Mouse (Mus musculus): ENCODE data around the gene Rnf227.
A peak's percentile ranks its signal among the peaks of the same experiment; 100 is the strongest.

Gene Rnf227

DNA sequence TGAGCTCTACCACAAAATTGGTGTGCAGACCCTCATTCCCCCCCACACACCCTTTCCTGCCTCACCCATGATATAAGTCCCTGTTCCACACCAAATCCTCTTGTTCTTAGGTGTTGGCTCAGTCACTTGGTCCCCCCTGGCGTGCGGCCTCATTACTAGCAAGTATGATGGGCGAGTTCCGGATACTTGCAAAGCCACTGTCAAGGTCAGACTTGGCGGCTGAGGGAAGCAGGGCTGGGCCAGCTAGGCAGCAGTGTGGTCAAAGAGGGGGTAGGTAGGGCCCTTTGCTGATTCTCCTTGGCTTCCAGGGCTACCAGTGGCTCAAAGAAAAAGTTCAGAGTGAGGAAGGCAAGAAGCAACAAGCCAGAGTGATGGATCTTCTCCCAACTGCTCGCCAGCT is 9.1 kb upstream of the Rnf227 start:
- DNase-seq (ENCODE audit: low read depth), result peak; percentile 10

DNA sequence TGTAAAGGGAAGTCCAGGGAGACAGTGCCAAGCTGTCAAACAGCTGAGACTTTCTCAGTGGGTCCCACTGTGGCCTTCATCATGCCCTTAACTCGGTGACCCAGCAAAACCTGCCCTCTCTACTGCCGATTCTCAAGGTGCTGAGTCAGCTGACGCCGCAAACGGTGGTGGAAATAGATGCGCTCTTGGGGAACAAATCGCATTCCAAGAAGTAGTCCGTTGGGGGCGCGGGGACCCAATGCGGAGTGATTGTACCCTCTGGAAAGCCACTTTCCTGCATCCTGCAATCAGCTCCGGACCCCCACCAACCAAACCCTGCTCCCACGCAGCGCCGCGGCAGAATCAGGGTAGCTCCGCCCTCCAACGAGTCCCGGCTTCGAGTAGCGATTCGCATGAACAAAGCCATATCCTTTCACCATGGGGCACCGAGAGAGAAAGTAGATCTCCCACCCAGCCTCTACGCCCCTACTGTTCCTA is 8.3 kb upstream of the Rnf227 start:
- peak; percentile 81 for DNase-seq (ENCODE audit: low read depth)

DNA sequence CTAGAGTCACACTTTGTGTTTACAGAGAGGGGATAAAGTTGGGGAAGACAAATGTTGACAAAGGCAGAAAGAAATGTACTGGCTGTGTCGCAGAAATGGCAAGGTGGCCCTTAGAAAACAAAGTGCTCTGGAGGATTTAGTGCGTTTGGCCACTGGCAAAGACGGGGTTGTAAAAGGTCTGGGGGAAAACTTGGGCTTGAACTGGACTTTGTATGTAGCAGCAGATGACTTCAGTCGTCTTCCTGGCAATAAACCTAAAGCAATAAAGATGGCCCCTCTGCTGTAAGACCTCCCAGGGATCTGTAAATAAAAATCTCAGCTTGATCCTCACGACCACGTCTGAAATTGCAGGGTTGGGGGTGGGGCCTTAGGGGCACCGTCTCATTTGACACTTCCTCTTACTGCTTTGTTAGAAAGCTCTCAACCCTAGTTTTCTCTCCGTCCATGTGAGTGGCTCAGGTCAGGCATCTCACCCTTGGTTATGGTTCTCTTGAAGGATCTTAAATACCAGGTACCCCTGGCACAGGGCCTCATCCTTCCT is 7.5 kb upstream of the Rnf227 start:
- DNase-seq (ENCODE audit: low read depth), result no peak

DNA sequence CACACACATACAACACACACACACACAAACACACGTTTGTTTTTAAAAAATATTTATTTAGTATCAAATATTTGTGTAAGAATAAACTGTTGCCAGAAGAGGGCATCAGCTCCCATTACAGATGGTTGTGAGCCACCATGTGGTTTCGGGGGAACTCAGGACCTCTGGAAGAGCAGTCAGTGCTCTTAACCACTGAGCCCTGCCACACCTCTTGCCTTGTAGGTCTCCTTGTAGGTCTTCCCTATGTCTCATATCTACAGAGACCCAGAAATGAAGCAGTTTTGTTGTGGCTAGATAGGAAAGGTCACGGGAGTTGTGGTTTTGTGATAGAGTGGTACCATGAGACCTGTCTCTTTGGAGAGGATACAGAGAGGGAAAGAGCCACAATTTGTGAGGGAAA is 6.3 kb upstream of the Rnf227 start:
- peak; percentile 45 for DNase-seq (ENCODE audit: low read depth)

DNA sequence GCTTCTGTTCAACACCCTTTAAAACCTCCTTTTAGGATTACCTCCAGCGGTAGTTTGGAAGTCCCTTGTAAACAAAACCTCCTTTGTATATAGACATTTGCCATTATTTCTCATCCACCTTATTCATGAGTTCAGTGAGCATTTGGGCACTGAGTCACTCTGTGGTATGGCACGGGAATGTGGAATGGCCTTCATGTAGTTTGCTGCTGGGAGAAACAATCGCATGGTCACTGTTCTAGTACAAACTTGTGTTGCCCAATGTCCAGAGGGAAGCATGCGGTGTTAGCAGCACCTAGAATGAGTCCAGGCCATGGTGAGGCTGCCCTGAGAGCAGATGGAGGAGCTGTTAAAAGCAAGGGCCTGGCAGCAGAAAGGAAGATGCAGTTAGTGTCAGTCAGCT is 5.5 kb upstream of the Rnf227 start:
- no peak for DNase-seq (ENCODE audit: low read depth)

DNA sequence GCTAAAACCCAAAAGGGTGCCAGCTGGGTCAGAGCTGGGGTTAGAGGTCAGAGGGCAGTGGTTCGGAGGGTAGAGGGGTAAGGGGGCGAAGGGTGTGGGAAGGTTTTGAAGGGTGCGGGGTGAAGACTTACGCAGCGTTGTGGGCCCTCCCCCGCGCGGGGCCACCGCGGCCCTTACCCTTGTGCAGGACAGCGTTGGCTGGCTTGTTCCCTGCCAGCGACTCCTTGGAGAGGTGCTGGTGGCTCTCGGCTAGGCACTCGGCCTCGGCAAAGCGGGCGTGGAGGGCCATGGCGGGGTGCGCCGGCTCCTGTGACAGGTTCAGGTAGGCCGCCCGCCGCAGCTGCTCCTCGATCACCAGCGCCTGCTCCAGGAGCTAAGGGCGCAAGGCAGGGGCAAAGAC is 6.2 kb downstream of the Rnf227 start:
- no peak for DNase-seq (ENCODE audit: low read depth)

DNA sequence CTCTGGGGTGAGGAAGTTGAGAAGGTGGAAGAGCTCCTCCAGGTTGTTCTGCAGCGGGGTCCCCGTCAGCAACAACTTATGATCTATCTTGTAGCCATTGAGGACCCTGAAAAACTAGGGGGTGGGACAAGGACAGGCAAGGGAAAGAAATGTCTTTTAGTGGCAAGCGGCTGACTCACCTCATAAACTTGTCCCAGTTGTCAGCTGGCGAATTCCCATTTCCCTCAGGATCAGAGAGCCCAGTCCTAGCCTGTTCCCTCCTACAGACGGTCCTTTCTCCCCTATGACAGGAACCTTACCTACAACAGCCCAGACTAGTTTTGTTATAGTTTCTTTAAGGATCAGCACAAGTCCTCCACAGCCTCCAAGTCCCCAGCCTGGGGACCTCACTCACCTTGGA is 16.3 kb downstream of the Rnf227 start:
- no peak for DNase-seq (ENCODE audit: low read depth)

DNA sequence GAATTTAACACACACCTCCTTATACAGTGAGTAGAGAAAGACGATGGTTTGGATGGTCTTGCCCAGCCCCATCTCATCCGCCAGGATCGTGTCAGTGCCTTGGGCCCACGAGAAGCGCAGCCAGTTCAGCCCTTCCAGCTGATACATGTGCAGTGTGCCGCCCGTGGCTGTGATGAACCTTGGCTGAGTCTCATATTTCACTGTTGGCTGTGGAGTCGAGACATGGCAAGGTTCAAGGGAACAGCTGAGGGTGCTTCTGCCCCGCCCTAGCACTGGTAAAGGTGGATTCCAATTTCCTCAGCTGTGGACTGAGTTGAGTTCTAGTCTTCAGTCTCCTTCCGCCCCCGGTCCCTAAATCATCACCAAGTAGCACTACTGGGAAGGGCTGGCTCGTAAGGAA is 17.4 kb downstream of the Rnf227 start:
- DNase-seq (ENCODE audit: low read depth), result no peak

DNA sequence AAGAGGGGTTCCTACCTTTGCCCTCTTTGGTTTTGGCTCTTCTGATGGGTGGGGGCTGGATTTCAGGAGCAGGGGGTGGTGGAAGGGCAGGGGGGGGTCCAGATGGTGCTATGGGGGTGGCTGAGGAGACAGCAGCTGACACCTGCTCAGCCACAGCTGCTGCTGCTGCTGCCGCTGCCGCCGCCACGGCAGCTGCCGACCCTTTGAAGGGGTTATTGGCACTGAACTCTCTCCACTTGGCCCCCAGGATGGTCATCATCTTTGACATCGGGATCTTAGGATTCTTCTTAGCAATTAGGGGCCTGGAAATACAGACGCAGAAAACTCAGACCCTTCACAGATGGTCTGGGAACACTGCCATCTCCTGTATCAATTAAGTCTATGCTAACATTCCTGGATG is 21.8 kb downstream of the Rnf227 start:
- DNase-seq (ENCODE audit: low read depth), result no peak

DNA sequence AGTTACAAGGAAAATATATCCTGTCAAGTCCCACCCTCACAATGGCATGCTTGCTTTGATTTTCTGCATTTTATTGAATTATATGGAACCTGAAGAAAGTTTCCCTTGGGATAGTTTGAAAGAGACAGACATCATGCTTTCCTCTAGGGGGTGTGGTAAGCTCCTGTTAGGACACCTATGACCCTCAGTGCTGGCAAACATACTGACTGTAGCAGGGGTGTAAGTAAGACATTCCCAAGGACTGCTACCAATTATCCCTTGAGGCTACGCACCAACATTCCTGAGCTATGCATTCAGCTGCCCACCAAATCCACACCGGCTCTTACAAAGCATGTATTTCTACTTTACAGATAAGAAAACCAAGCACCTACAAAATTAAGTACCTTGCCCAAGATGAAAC is 22.2 kb downstream of the Rnf227 start:
- no peak for DNase-seq (ENCODE audit: low read depth)

DNA sequence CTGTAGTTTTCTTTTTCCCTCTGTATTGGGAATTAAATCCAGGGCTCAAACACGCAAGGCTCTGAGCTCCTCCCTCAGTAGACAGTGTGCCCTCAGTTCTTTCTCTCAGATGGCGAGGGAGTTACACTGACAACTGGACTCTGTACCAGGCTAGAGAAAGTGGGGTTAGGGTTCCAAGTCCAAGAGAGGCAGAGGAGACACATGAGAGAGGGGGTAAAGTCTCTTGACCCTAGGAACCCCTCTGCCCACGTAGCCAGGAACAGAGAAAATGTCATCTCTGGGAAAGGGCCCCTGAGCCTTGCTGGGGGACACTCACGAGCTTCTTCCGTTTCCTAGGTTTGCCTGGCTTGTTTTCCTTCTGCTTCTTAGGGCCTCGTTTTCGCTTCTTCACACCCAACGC is 24.1 kb downstream of the Rnf227 start:
- no peak for DNase-seq (ENCODE audit: low read depth)

DNA sequence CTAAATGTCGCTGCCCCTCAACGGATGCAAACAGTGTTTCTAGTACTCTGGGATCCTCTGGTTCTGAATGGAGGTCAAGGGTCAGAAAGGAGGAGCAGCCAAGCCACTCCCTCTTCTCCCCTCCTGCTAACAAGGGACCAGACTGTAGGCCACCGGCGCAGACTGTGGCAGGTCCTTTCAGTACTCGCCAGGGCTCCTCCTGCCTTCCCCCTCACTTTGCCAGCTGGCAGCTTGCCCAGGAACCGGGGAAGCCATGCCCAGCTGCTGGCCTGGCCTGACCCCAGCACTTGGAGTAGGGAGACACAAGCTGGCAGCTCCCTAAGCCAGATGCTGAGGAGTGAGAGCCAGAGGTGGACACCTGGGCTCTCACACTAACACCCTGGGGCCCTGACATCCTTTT is 24.6 kb downstream of the Rnf227 start:
- DNase-seq (ENCODE audit: low read depth), result peak; percentile 31

DNA sequence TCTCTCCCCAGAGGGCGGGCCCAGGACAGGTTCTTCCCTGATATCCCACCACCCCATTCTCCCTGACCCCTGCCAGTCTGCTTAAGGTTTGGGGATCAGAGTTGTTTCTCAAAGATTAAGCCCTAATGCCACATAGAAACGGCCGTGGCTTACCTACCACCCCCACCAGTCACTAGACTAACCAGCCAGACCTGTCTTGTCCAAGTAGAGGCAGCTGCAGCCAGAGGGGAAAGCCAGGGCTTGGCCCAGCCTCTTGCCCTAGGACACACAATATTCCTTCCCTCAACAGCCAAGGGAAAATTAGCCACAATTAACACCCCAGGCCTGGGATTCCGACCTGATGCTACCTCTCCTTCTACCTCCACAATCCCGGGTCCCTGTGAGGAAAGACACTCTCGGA is 25.5 kb downstream of the Rnf227 start:
- peak; percentile 37 for DNase-seq (ENCODE audit: low read depth)

DNA sequence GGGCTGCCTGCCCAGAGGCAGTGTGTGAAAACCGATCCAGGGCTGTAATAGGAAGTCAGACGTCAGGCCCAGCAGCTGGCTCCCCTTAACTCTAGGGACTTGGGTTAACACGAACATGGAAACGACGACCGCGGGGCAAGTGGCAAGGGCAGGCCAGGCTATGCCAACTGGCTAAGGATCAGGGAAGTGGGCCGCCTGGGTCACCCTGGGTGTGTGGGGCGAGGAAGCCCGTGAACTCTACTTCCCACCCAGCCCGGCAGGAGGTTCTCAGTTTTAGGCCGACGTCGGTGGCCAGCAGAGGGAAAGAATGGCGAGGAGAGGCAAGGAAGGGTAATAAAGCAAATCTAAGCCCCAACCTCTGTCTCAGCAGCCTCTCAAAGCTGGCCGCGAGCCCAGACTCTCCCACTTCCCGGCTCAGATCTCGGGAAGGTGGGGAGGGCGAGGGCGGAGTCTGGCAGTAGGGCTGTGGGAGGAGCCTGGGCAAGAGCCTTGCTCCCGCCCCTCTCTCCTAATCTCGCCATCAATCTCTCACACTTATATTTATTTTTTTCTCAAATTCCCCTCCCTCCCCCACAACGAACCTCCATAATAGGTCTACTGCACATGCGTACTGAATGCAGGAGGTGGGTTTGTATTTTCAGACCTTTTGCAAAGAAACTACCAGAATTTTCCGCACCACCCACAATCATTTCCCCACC is 26.0 kb downstream of the Rnf227 start:
- peak; percentile 97 for DNase-seq (ENCODE audit: low read depth)

DNA sequence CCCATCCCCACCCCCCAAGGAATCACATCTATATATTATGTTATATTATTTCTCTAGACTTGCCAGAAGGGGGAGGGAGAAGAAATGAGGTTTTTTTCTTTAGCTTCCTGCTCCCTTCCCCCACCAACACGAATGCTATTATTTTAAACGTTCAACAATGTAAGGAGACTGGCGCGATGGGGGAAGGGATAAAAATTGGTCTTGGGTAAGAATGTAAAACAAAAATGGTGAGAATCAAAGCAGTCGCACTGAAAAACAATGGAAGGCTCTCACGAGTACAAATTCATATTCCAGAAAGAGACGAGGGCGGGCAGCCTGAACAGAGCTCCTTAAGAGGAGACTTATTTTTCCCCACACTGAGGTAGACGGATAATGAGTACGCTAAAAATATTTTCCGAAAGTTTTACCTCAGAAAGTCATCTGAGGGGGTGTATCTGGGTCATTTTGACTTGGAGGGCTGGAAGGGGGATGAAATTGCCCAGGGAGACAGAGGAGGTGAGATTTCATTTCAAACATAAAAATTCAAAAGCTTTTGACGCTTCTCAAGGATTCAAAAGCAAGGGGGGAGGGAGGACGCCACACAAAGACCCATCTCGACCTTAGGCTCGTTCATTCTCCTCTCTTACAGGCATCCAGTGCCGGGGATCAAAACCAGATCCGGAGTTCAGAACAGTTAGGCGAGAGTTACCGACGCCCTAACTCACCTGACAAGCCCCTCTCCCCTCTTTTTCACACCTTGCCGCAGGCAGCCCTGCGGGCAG is 26.8 kb downstream of the Rnf227 start:
- no peak for DNase-seq (ENCODE audit: low read depth)

DNA sequence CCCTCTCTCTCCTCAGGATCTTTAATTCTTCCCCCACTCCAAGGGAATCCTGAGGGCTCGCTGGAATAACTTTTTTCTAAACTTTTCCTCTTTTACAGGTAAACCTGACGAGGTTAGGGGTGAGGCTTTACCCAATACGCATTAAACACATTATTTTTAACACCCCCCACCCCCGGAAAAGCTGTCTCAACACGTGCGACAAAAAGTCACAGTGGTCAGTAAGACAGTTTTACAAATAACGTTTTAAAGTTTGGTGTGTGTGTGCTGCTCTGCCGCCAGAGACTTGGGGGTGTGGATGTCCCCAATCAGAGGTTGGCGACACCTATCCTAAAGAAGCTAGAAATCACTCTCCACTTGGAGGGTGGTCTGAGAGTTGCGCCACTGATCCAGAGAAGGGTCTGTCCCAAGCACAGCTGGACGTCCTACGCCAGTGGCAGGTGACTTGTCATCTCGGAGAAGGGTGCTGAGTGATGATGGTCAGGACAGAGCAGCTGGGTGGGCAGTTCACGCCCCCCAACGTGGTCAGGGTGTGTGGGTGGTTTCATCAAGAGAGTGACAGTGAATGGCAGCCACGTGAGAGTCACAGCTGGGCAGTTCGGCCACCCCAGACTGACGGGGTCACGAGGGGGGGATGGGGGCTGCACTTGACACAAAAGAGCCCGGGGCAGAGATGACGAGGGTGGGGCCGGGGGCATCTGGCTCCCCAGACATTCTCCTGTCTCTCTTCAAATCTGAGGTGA is 27.5 kb downstream of the Rnf227 start:
- DNase-seq (ENCODE audit: low read depth), result peak; percentile 49

DNA sequence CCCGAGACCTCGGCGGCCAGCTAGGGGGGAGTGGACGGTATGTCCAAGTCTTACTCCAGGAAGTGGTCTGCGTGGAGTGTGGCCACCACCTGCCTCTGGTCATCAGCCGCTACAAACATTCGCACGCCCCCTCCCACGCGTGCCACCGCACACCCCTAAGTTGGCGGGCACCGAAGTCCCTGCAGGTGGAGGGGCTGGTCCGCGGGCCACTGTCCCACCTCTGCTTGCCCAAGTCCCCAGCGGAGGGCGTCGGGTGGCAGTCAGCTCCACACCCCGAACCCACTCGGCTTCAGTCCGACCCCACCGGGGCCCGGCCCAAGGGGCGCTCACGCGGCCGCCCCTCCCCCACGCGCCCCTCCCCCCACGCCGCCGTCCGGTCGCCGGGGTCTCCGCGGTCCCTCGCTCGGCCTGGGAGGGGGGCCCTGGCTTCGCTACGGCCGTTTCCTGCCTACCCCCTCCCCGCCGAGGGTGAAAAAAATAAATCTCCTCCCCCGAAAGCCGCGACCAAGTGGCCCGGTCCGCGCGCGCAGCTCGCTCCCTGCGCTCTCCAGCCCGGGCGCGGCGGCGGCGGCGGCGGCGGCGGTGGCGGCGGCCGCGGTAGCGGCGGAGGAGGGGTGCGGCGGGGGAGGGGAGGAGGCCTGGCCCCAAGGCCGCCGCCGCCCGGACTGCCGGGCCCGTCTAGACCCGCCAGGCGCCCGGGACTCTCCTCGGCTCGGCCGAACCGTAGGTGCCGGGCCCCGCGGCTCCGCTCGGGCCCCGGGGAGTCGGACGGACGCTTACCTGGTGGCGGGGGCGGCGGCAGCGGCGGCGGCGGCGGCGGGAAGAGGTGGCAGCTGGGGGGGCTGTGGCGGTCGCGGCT is 28.3 kb downstream of the Rnf227 start:
- peak; percentile 57 for DNase-seq (ENCODE audit: low read depth)

DNA sequence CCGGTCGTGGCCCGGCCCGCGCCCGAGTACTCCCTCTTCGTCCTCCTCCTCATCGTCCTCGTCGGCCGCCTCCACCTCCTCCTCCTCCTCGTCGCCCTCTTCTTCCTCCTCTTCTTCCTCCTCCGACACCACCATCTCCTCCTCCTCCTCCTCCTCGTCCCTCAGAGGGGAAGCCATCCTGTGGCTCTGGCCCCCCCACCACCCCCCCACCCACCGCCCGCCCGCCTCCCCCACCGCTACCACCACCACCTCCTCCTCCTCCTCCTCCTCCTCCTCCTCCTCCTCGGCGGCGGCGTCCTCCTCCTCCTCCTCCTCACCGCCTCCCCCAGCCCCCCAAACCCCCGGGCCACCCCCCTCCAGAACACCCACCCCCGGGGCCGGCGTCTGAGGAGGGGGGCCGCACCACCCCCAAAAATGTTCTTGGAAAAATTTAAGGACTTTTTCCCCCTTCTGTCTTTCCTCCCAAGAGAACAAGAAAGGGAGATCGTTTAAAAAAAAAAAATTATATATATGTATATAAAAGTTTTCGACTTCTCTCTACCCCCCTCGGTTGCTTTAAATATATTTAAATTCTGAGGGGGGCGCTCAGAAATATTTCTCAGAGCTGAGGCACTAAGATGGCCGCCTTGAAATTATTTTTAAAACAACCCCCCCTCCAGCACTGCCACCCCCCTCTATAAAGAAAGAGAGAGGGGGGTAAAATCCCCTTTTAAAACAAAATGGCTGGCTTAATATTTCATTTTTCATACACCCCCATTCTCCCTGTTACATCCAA is 29.1 kb downstream of the Rnf227 start, which contains the start of gene Chd3:
Gene Chd3, minus strand, starts transcription at position 192 of the 775 bp plus-strand sequence.
- DNase-seq (ENCODE audit: low read depth), result no peak

DNA sequence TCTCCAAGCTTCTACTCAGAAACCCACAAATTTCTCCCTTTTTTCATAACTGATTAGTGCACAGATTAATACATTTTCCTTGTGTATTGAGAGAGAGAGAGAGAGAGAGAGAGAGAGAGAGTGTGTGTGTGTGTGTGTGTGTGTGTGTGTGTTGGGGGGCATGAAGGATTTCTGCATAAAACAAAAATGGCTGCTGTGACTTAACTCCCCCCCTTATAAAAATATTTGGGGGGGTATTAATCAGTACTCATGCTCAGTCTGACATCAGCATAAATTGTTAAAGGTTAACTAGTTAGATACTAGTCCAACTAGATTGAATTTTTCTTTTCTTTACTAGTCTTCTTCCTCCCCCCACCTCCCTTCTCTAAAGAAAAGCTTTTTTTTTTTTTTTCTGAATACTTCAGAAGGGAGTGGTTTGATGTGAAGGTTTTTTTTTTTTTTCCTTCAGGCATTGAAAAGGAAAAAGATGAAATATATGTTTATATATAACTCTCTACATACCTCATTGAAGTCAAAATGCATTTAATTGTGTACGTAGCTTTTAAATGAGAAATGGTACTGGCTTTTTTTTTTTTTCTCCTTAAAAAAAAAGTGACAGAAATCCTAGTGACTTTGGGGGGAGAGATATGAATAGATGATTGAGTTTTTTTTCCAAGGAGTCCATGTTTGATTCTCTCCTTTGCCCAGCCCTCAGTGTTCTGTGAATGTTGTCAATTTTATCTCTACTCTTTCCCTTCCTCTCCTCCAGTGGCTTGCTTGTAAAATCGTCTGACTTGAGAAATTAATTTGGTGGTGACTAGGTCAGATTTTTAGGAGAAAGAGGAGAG is 29.9 kb downstream of the Rnf227 start:
- DNase-seq (ENCODE audit: low read depth), result peak; percentile 38

DNA sequence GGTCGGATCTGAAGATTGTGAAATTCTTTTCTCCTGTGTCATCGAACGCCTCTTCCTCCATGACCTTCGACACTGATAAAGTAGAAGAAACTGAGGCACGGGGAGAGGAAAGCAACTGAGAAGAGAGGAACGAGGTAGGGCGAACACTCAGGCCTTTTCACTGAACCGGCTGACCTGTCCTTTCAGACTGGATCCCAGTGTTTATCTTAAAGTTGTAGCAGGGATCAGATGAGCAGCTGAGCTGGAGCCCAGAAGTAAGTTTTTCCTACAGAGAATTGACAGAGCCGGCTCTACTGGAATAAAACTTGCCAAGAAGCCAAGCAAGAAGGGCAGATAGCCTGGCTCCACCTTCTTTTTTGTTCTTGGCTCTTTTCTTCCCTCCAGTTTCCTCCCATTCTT is 30.6 kb downstream of the Rnf227 start:
- no peak for DNase-seq (ENCODE audit: low read depth)
